Mouse (Mus musculus): Measurements from ENCODE around the gene Ngdn.
A peak's percentile ranks its signal among the peaks of the same experiment; 100 is the strongest.
"Not testable (repeated sequence)": the region's sequence is repeated elsewhere in the genome, so short reads cannot be mapped to it uniquely, and the experiment has no call there.

The Ngdn gene

GRCm38 (mm10) chr14:55032695-55033225 is 17.5 kb downstream of the Ngdn start:
- DNase-seq = no peak

- not testable (repeated sequence) for DNase-seq
Measured at GRCm38 (mm10) chr14:55043694-55044093, 28.4 kb downstream of the Ngdn start.

GRCm38 (mm10) chr14:55047971-55048531 is 32.8 kb downstream of the Ngdn start:
- no peak for DNase-seq

GRCm38 (mm10) chr14:55052496-55052895 is 37.2 kb downstream of the Ngdn start:
- no peak for DNase-seq

- no peak for DNase-seq
Measured at GRCm38 (mm10) chr14:55053050-55053449, 37.8 kb downstream of the Ngdn start.

GRCm38 (mm10) chr14:55053708-55054190 is 38.5 kb downstream of the Ngdn start:
- DNase-seq = peak; percentile 79

- no peak for DNase-seq
Measured at GRCm38 (mm10) chr14:55054191-55054749, 39.0 kb downstream of the Ngdn start.

GRCm38 (mm10) chr14:55055167-55055834 is 40.0 kb downstream of the Ngdn start:
- peak; percentile 83 for DNase-seq

GRCm38 (mm10) chr14:55059009-55059408 is 43.8 kb downstream of the Ngdn start:
- no peak for DNase-seq

- no peak for DNase-seq
Measured at GRCm38 (mm10) chr14:55059931-55060330, 44.7 kb downstream of the Ngdn start.

GRCm38 (mm10) chr14:55061845-55062244 is 46.6 kb downstream of the Ngdn start:
- no peak for DNase-seq

- DNase-seq = no peak
Measured at GRCm38 (mm10) chr14:55062626-55063025, 47.4 kb downstream of the Ngdn start.

- no peak for DNase-seq
Measured at GRCm38 (mm10) chr14:55063117-55063516, 47.9 kb downstream of the Ngdn start.

- no peak for DNase-seq
Measured at GRCm38 (mm10) chr14:55063581-55064381, 48.5 kb downstream of the Ngdn start.

GRCm38 (mm10) chr14:55064481-55065370 is 49.5 kb downstream of the Ngdn start:
- no peak for DNase-seq

GRCm38 (mm10) chr14:55065391-55065790 is 50.1 kb downstream of the Ngdn start:
- no peak for DNase-seq

- no peak for DNase-seq
Measured at GRCm38 (mm10) chr14:55066042-55066441, 50.8 kb downstream of the Ngdn start.

- no peak for DNase-seq
Measured at GRCm38 (mm10) chr14:55071756-55072155, 56.5 kb downstream of the Ngdn start.
